Mouse (Mus musculus): Measurements from ENCODE around the gene Enthd1. TPM values are rescaled to one million over a fixed set of nuclear protein-coding genes. Genes with fewer than 3 reads are reported as not detected.
A peak's percentile ranks its signal among the peaks of the same experiment; 100 is the strongest.
"Not testable (repeated sequence)": the region's sequence is repeated elsewhere in the genome, so short reads cannot be mapped to it uniquely, and the experiment has no call there.

Enthd1 gene
- total RNA-seq, 1 experiment, result 0.49 TPM

DNA sequence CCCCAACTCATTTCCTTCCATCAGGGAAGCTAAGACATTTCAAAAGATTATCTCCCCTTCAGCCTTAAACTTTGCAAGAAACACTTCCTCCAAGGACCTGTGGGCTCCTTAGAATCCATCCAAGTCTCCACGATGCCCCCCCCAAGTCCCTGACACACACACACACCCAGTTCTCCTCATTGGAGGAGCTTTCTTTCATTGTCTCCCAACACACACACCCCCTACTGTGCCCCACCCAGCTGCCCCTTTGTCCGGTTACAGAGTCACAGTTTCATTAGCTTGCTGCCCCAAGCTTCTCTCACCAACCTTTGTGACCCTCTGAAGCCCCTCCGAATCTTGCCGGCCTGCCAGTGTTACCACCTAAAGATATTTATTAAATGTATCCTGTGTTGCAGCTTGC lies 21.3 kb upstream of the Enthd1 start:
- Histone ChIP-seq H3K36me3 (ENCODE audit: control insufficient read depth, insufficient read depth, low read length, poor library complexity, severe bottlenecking) (no peaks in the 10 kb centered on the region), H3K27ac (ENCODE audit: insufficient read depth, low read depth, low read length, poor library complexity, severe bottlenecking) (no peak overlapping the region), H3K4me1 (ENCODE audit: control insufficient read depth in 2 of 2, insufficient read depth in 2 of 2, low read length in 2 of 2, poor library complexity in 1 of 2) (peaks cover 3% of the 10 kb centered on the region in 2 experiments; a peak in 2 of 4 replicates), H3K4me3 (ENCODE audit: insufficient read depth in 1 of 2, low read depth in 1 of 2, low read length in 2 of 2, poor library complexity in 1 of 2, severe bottlenecking in 1 of 2) (no peak overlapping the region), H3K9ac (ENCODE audit: insufficient read depth, low read depth, low read length, poor library complexity, severe bottlenecking) (no peak overlapping the region), H3K9me3 (ENCODE audit: control insufficient read depth, insufficient read depth, low read depth, low read length) (no peaks in the 10 kb centered on the region)
- in situ Hi-C loops (cut with MboI; ENCODE audit: low sequenced_read_pairs in 2 of 2, unreplicated experiment in 2 of 2), result no loop called here
- TF ChIP-seq HCFC1 (IDR thresholded peaks at IDR 0.05; ENCODE audit: borderline replicate concordance, insufficient read depth, low read length), result no peak
- no peak for TF ChIP-seq MAFK (IDR thresholded peaks at IDR 0.05; ENCODE audit: insufficient read depth, low read depth, low read length)
- TF ChIP-seq CHD2 (IDR thresholded peaks at IDR 0.05; ENCODE audit: low read depth, low read length), result no peak
- DNase-seq (ENCODE audit: low read depth, low spot score), result peak; percentile 47

DNA sequence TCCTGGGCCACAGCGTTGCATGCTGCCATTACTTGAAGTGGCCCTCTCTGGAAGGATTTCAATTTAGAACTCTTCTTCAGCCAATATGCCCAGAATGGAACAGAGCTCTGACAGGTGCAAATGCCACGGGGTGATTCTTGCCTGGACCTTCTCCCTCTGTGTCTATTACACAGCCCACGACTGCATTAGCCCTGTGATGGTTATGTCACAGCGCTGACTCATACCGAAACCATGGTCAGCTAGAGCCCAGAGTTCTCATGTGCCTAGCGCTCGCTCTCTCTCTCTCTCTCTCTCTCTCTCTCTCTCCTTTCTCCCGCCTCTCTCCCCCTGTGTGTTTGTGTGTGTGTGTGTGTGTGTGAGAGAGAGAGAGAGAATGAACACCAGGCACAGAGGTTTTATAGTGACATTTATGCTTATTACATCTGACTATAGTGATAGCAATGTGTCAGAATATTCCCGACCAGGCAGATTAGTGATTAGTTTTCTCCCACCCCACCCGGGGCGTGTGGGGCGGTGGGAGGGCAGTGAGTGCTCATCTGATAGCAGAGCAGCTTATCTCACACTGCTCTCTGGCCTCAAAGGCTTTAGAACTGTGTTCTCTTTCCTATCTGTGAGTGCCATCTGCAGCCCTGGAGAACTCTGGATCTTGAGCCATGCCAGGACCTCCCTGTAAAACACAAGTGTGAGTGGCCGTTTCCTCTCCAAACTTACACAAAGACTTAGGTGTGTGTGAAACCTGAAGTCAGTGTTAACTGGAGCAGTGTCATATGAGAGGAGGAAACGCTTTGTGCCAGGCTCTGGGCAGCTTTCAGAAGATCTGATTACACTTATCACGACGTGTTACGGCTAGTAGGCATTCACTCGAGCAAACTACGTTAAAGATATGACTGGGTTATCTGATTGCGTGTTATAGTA lies 17.9 kb upstream of the Enthd1 start:
- DNase-seq (ENCODE audit: low read depth, low spot score), result no peak
- Histone ChIP-seq H3K9ac (ENCODE audit: insufficient read depth, low read depth, low read length, poor library complexity, severe bottlenecking) (no peak overlapping the region), H3K27ac (ENCODE audit: insufficient read depth, low read depth, low read length, poor library complexity, severe bottlenecking) (no peak overlapping the region), H3K4me3 (ENCODE audit: insufficient read depth in 1 of 2, low read depth in 1 of 2, low read length in 2 of 2, poor library complexity in 1 of 2, severe bottlenecking in 1 of 2) (no peak overlapping the region), H3K9me3 (ENCODE audit: control insufficient read depth, insufficient read depth, low read depth, low read length) (no peaks in the 10 kb centered on the region), H3K36me3 (ENCODE audit: control insufficient read depth, insufficient read depth, low read length, poor library complexity, severe bottlenecking) (no peaks in the 10 kb centered on the region), H3K4me1 (ENCODE audit: control insufficient read depth in 2 of 2, insufficient read depth in 2 of 2, low read length in 2 of 2, poor library complexity in 1 of 2) (peaks cover 3 to 4% of the 10 kb centered on the region in 2 experiments; a peak in 3 of 4 replicates)
- in situ Hi-C loops (cut with MboI; ENCODE audit: low sequenced_read_pairs in 2 of 2, unreplicated experiment in 2 of 2), result no loop called here
- TF ChIP-seq ZC3H11A (IDR thresholded peaks at IDR 0.05; ENCODE audit: borderline replicate concordance, low read depth, low read length) (no peak), CHD2 (IDR thresholded peaks at IDR 0.05; ENCODE audit: low read depth, low read length) (no peak), MAFK (IDR thresholded peaks at IDR 0.05; ENCODE audit: insufficient read depth, low read depth, low read length) (no peak), HCFC1 (IDR thresholded peaks at IDR 0.05; ENCODE audit: borderline replicate concordance, insufficient read depth, low read length) (no peak), ZNF384 (IDR thresholded peaks at IDR 0.05; ENCODE audit: low read depth, low read length) (no peak)

DNA sequence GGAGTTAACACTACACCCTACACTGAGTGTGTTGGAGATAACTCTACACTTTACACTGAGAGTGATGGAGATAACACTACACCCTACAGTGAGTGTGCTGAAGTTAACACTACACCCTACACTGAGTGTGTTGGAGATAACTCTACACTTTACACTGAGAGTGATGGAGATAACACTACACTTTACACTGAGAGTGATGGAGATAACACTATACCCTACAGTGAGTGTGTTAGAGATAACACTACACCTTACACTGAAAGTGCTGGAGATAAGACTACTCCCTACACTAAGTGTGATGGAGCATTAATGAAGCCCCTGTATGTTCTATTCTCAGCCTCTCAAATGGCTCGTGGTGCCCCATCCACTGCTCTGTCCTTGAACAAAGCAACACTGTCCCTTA lies 15.6 kb upstream of the Enthd1 start:
- H3K4me3 ChIP-seq (ENCODE audit: insufficient read depth in 1 of 2, low read depth in 1 of 2, low read length in 2 of 2, poor library complexity in 1 of 2, severe bottlenecking in 1 of 2); in situ Hi-C loops (cut with MboI; ENCODE audit: low sequenced_read_pairs in 2 of 2, unreplicated experiment in 2 of 2); H3K36me3 ChIP-seq (ENCODE audit: control insufficient read depth, insufficient read depth, low read length, poor library complexity, severe bottlenecking); DNase-seq (ENCODE audit: low read depth, low spot score); H3K27ac ChIP-seq (ENCODE audit: insufficient read depth, low read depth, low read length, poor library complexity, severe bottlenecking); H3K4me1 ChIP-seq (ENCODE audit: control insufficient read depth in 2 of 2, insufficient read depth in 2 of 2, low read length in 2 of 2, poor library complexity in 1 of 2); H3K9me3 ChIP-seq (ENCODE audit: control insufficient read depth, insufficient read depth, low read depth, low read length); H3K9ac ChIP-seq (ENCODE audit: insufficient read depth, low read depth, low read length, poor library complexity, severe bottlenecking): not testable (repeated sequence)

DNA sequence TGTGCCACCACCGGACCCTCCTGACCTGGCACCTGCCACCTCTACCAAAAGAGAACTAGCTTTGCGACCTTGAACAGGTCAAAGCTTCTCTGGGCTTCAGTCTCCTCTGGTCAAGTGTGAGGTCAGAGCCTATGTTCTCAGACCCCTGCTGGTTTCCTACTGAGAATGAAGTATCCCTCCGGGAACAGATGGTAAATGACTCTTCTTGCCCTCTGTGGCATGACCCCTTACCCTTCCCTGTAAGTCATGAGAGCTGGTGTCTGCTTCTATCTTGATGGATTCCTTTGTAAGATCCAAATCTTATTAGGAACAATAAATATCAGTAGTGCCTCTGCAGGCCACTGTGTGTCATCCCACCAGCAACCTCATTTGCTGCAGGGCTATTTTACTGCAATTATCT lies 14.2 kb upstream of the Enthd1 start:
- DNase-seq (ENCODE audit: low read depth, low spot score), result no peak
- Histone ChIP-seq H3K4me3 (ENCODE audit: insufficient read depth in 1 of 2, low read depth in 1 of 2, low read length in 2 of 2, poor library complexity in 1 of 2, severe bottlenecking in 1 of 2) (no peak overlapping the region), H3K9ac (ENCODE audit: insufficient read depth, low read depth, low read length, poor library complexity, severe bottlenecking) (no peak overlapping the region), H3K36me3 (ENCODE audit: control insufficient read depth, insufficient read depth, low read length, poor library complexity, severe bottlenecking) (no peaks in the 10 kb centered on the region), H3K27ac (ENCODE audit: insufficient read depth, low read depth, low read length, poor library complexity, severe bottlenecking) (no peak overlapping the region), H3K4me1 (ENCODE audit: control insufficient read depth in 2 of 2, insufficient read depth in 2 of 2, low read length in 2 of 2, poor library complexity in 1 of 2) (peaks cover 2 to 3% of the 10 kb centered on the region in 2 experiments; a peak in 1 of 4 replicates), H3K9me3 (ENCODE audit: control insufficient read depth, insufficient read depth, low read depth, low read length) (no peaks in the 10 kb centered on the region)
- in situ Hi-C loops (cut with MboI; ENCODE audit: low sequenced_read_pairs in 2 of 2, unreplicated experiment in 2 of 2), result no loop called here
- TF ChIP-seq ZC3H11A (IDR thresholded peaks at IDR 0.05; ENCODE audit: borderline replicate concordance, low read depth, low read length) (no peak), ZNF384 (IDR thresholded peaks at IDR 0.05; ENCODE audit: low read depth, low read length) (no peak), HCFC1 (IDR thresholded peaks at IDR 0.05; ENCODE audit: borderline replicate concordance, insufficient read depth, low read length) (no peak), CHD2 (IDR thresholded peaks at IDR 0.05; ENCODE audit: low read depth, low read length) (no peak), MAFK (IDR thresholded peaks at IDR 0.05; ENCODE audit: insufficient read depth, low read depth, low read length) (no peak)

Data from ES-E14 (cell line).